In the genomic region with DNA sequence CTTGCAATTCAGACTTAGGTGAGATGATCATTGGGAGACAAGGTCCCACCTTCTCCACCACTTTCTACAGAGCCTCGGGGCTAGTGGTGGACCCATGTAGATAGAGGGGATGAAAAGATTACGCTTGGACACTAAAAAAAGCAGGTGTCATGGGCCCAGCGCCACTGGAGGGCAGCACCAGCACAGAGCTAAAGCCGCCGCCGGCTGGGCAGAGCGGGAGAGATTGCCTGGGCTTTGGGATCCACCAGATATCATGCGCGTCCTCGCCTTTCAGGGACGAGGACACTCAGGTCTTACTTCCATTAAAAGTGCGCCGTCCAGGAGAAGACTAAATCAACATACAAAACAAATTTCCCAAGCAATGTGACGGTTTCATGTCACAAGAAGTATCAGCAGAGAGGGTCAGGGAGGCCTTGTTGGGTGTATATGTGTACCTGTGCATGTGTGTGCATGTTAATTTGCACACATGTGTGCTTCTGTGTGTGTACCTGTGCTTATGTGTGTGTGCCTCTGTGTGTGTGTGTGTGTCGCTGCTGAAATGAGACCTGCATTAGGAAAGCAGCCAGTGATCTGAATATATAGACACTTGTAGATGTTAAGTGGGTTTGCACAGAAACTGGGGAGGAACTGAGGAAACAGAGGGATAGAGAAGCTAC, we compare ENCODE assay signal across 8 mouse cellular contexts. TPM values are rescaled to one million over a fixed set of nuclear protein-coding genes. Genes with fewer than 3 reads are reported as not detected.
A peak's percentile ranks its signal among the peaks of the same experiment; 100 is the strongest.
DNase-seq lines count a peak whose midpoint lies in the region; ATAC-seq and TF ChIP-seq lines count a peak whose summit lies in the region.

No protein-coding gene starts in this region.

- peaks cover 65% of the 10 kb centered on the region for H3K27me3 ChIP-seq in G1E (ENCODE audit: insufficient read depth, low read length)
- H3K27me3 ChIP-seq in hindbrain, embryonic 12.5 days: peaks cover 44% of the 10 kb centered on the region

- H3K4me2 ChIP-seq in hindbrain, embryonic 12.5 days (replicated peaks): peak overlapping the region; percentile 37

- peak; percentile 31 for DNase-seq in G1E (ENCODE audit: low spot score)
- peak; percentile 81 to 82 for DNase-seq in cerebellum, adult 18-20 months
- peak; percentile 64 to 84 for DNase-seq in frontal cortex, adult 2 months (ENCODE audit: extremely low spot score in 1 of 2, low spot score in 1 of 2)
- peak; percentile 47 for DNase-seq in left cerebral cortex, adult 11 months (ENCODE audit: low spot score)
- DNase-seq in lung, postnatal 4 days: peak; percentile 77 to 84
- DNase-seq in retina, postnatal 7 days (ENCODE audit: low read depth, low spot score): peak; percentile 59
- peak; percentile 69 for DNase-seq in urinary bladder, postnatal 14 days (ENCODE audit: low spot score)

- no peaks in the 10 kb centered on the region for H3K9me3 ChIP-seq in G1E (replicated peaks)
- no peaks in the 10 kb centered on the region for H3K9me3 ChIP-seq in hindbrain, embryonic 12.5 days (replicated peaks)

- H3K4me1 ChIP-seq in G1E (ENCODE audit: insufficient read depth, low read depth, low read length): peaks cover 12% of the 10 kb centered on the region
- peaks cover 9% of the 10 kb centered on the region for H3K4me1 ChIP-seq in hindbrain, embryonic 12.5 days

- no peak overlapping the region for H3K9ac ChIP-seq in hindbrain, embryonic 12.5 days

- no peak overlapping the region for H3K4me3 ChIP-seq in G1E (ENCODE audit: low read depth, low read length)
- no peak overlapping the region for H3K4me3 ChIP-seq in hindbrain, embryonic 12.5 days

- no peak overlapping the region for H3K27ac ChIP-seq in hindbrain, embryonic 12.5 days

- no peak; the same call in 1 of the 2 replicates for ATAC-seq in G1E (ENCODE audit: extremely low read depth, insufficient number of reproducible peaks, low FRiP score, poor library complexity, severe bottlenecking)
- peak; percentile 75 for ATAC-seq in hindbrain, embryonic 12.5 days (ENCODE audit: low FRiP score)

- TF ChIP-seq CTCF in G1E (IDR thresholded peaks at IDR 0.05; ENCODE audit: low read depth, low read length): 0 out of 2 replicates have a peak, but pooled peaks have one; percentile 11

- H3K36me3 ChIP-seq in G1E (replicated peaks): no peaks in the 10 kb centered on the region
- no peaks in the 10 kb centered on the region for H3K36me3 ChIP-seq in hindbrain, embryonic 12.5 days

- WGBS in hindbrain, embryonic 12.5 days: 6% methylated on average over 15 of the region's 15 CpGs

RNA-seq across cellular contexts. Expression of gene Slc35c1, which starts 25.4 kb away (rescaled TPM):
- 40.5 and 43.2 TPM in 2 replicates for total RNA-seq in G1E (2014; fragmentation: Nextera tagmentation)
- total RNA-seq in G1E (2017): 8.9 and 11.4 TPM in 2 replicates
- 25.1 and 31.2 TPM in 2 replicates for polyA plus RNA-seq in G1E (2012)
- 13.3 and 14.7 TPM in 2 replicates for polyA plus RNA-seq in frontal cortex, adult 2 months (2012; rRNA removed)
- 11.9 and 12.5 TPM in 2 replicates for polyA plus RNA-seq in hindbrain, embryonic 12.5 days (2016; fragmentation: Nextera tagmentation; extraction: Ambion mirVana)

RNA-seq across cellular contexts. Expression of gene Cry2, which starts 51.9 kb away (rescaled TPM):
- 28.7 and 30.6 TPM in 2 replicates for total RNA-seq in G1E (2014; fragmentation: Nextera tagmentation)
- 8.2 and 13.3 TPM in 2 replicates for total RNA-seq in G1E (2017)
- polyA plus RNA-seq in G1E (2012): 15.8 and 18.0 TPM in 2 replicates
- polyA plus RNA-seq in frontal cortex, adult 2 months (2012; rRNA removed): 94.1 and 100 TPM in 2 replicates
- 38.1 and 39.9 TPM in 2 replicates for polyA plus RNA-seq in hindbrain, embryonic 12.5 days (2016; fragmentation: Nextera tagmentation; extraction: Ambion mirVana)

Comparison
In these comparisons a context has a peak if more than half of its experiments do, and no peak if none do; other contexts are left out.
1. DNase-seq: peak in every context shown above with its lines; median percentile 82 in cerebellum, adult 18-20 months; 80 in lung, postnatal 4 days; 74 in frontal cortex, adult 2 months; 69 in urinary bladder, postnatal 14 days; 59 in retina, postnatal 7 days; 47 in left cerebral cortex, adult 11 months; 31 in G1E.